Mouse (Mus musculus): ENCODE data around the gene Mrpl47. TPM values are rescaled to one million over a fixed set of nuclear protein-coding genes. Genes with fewer than 3 reads are reported as not detected.

Mrpl47 gene
- 30.5 and 41.2 TPM in 2 replicates for polyA plus RNA-seq (2014; fragmentation: Nextera tagmentation; extraction: Ambion mirVana)

- Histone ChIP-seq H3K27ac (ENCODE audit: low read depth, low read length) (peak within 1 kb of the TSS; percentile 80), H3K4me2 (peak within 1 kb of the TSS; percentile 85), H3K4me1 (ENCODE audit: control insufficient read depth, insufficient read depth, low read length) (peaks cover 9% of the 10 kb centered on the region), H3K9ac (ENCODE audit: low read depth, low read length) (peak within 1 kb of the TSS; percentile 93), H3K27me3 (ENCODE audit: control insufficient read depth, insufficient read depth, low read length) (no peaks in the 10 kb centered on the region), H3K9me3 (replicated peaks; ENCODE audit: control insufficient read depth, low read length) (no peaks in the 10 kb centered on the region), H3K36me3 (ENCODE audit: control insufficient read depth, insufficient read depth, low read length) (no peaks in the 10 kb centered on the region; the same call in 1 of the 2 replicates), H3K4me3 (ENCODE audit: low read depth, low read length) (peak within 1 kb of the TSS; percentile 97)
- under 1% methylated on average over 31 of the region's 31 CpGs for WGBS (ENCODE audit: insufficient replicate concordance)
- ATAC-seq (replicated peaks; ENCODE audit: insufficient number of reproducible peaks, low FRiP score, low TSS enrichment), result peak; percentile 56
These were observed at the start of gene Mrpl47 for GRCm38 (mm10) chr3:32737172-32737655. TSS of gene Mrpl47 (minus strand) at chr3:32737605.

- WGBS (ENCODE audit: insufficient replicate concordance), result 77% methylated on average over 2 of the region's 2 CpGs
- H3K4me3 ChIP-seq (ENCODE audit: low read depth, low read length), result no peak overlapping the region
- no peaks in the 10 kb centered on the region for H3K27me3 ChIP-seq (ENCODE audit: control insufficient read depth, insufficient read depth, low read length)
- no peaks in the 10 kb centered on the region for H3K9me3 ChIP-seq (replicated peaks; ENCODE audit: control insufficient read depth, low read length)
- no peak overlapping the region for H3K4me2 ChIP-seq
- no peak overlapping the region for H3K27ac ChIP-seq (ENCODE audit: low read depth, low read length)
- H3K4me1 ChIP-seq (ENCODE audit: control insufficient read depth, insufficient read depth, low read length), result no peaks in the 10 kb centered on the region
- no peak overlapping the region for H3K9ac ChIP-seq (ENCODE audit: low read depth, low read length)
- no peak for ATAC-seq (replicated peaks; ENCODE audit: insufficient number of reproducible peaks, low FRiP score, low TSS enrichment)
- no peaks in the 10 kb centered on the region for H3K36me3 ChIP-seq (ENCODE audit: control insufficient read depth, insufficient read depth, low read length)
These were observed 33.4 kb upstream of the Mrpl47 start for GRCm38 (mm10) chr3:32770781-32771180.

GRCm38 (mm10) chr3:32763902-32764301 is 26.5 kb upstream of the Mrpl47 start:
- no peaks in the 10 kb centered on the region for H3K36me3 ChIP-seq (ENCODE audit: control insufficient read depth, insufficient read depth, low read length)
- H3K4me3 ChIP-seq (ENCODE audit: low read depth, low read length), result no peak overlapping the region
- no peak overlapping the region for H3K9ac ChIP-seq (ENCODE audit: low read depth, low read length)
- no peak overlapping the region for H3K27ac ChIP-seq (ENCODE audit: low read depth, low read length)
- ATAC-seq (replicated peaks; ENCODE audit: insufficient number of reproducible peaks, low FRiP score, low TSS enrichment), result no peak
- 39% methylated on average over 7 of the region's 7 CpGs for WGBS (ENCODE audit: insufficient replicate concordance)
- no peaks in the 10 kb centered on the region for H3K4me1 ChIP-seq (ENCODE audit: control insufficient read depth, insufficient read depth, low read length)
- H3K4me2 ChIP-seq, result no peak overlapping the region
- no peaks in the 10 kb centered on the region for H3K27me3 ChIP-seq (ENCODE audit: control insufficient read depth, insufficient read depth, low read length)
- H3K9me3 ChIP-seq (replicated peaks; ENCODE audit: control insufficient read depth, low read length), result no peaks in the 10 kb centered on the region

GRCm38 (mm10) chr3:32762962-32763361 is 25.6 kb upstream of the Mrpl47 start:
- no peak for ATAC-seq (replicated peaks; ENCODE audit: insufficient number of reproducible peaks, low FRiP score, low TSS enrichment)
- Histone ChIP-seq H3K27me3 (ENCODE audit: control insufficient read depth, insufficient read depth, low read length) (no peaks in the 10 kb centered on the region), H3K9me3 (replicated peaks; ENCODE audit: control insufficient read depth, low read length) (no peaks in the 10 kb centered on the region), H3K36me3 (ENCODE audit: control insufficient read depth, insufficient read depth, low read length) (no peaks in the 10 kb centered on the region), H3K4me1 (ENCODE audit: control insufficient read depth, insufficient read depth, low read length) (no peaks in the 10 kb centered on the region), H3K4me2 (no peak overlapping the region), H3K9ac (ENCODE audit: low read depth, low read length) (no peak overlapping the region), H3K4me3 (ENCODE audit: low read depth, low read length) (no peak overlapping the region), H3K27ac (ENCODE audit: low read depth, low read length) (no peak overlapping the region)
- WGBS (ENCODE audit: insufficient replicate concordance), result 66% methylated on average over 8 of the region's 8 CpGs

GRCm38 (mm10) chr3:32759212-32759611 is 21.8 kb upstream of the Mrpl47 start:
- no peaks in the 10 kb centered on the region for H3K9me3 ChIP-seq (replicated peaks; ENCODE audit: control insufficient read depth, low read length)
- no peaks in the 10 kb centered on the region for H3K4me1 ChIP-seq (ENCODE audit: control insufficient read depth, insufficient read depth, low read length)
- H3K4me3 ChIP-seq (ENCODE audit: low read depth, low read length), result no peak overlapping the region
- WGBS (ENCODE audit: insufficient replicate concordance), result 71% methylated on average over 5 of the region's 5 CpGs
- ATAC-seq (replicated peaks; ENCODE audit: insufficient number of reproducible peaks, low FRiP score, low TSS enrichment), result no peak
- no peaks in the 10 kb centered on the region for H3K27me3 ChIP-seq (ENCODE audit: control insufficient read depth, insufficient read depth, low read length)
- no peak overlapping the region for H3K4me2 ChIP-seq
- H3K9ac ChIP-seq (ENCODE audit: low read depth, low read length), result no peak overlapping the region
- no peak overlapping the region for H3K27ac ChIP-seq (ENCODE audit: low read depth, low read length)
- H3K36me3 ChIP-seq (ENCODE audit: control insufficient read depth, insufficient read depth, low read length), result no peaks in the 10 kb centered on the region

- H3K4me1 ChIP-seq (ENCODE audit: control insufficient read depth, insufficient read depth, low read length), result no peaks in the 10 kb centered on the region
- H3K36me3 ChIP-seq (ENCODE audit: control insufficient read depth, insufficient read depth, low read length), result peaks cover 18% of the 10 kb centered on the region
- 82% methylated on average over 3 of the region's 3 CpGs for WGBS (ENCODE audit: insufficient replicate concordance)
- no peak overlapping the region for H3K27ac ChIP-seq (ENCODE audit: low read depth, low read length)
- no peak overlapping the region for H3K9ac ChIP-seq (ENCODE audit: low read depth, low read length)
- H3K27me3 ChIP-seq (ENCODE audit: control insufficient read depth, insufficient read depth, low read length), result no peaks in the 10 kb centered on the region
- H3K9me3 ChIP-seq (replicated peaks; ENCODE audit: control insufficient read depth, low read length), result no peaks in the 10 kb centered on the region
- no peak overlapping the region for H3K4me2 ChIP-seq
- no peak for ATAC-seq (replicated peaks; ENCODE audit: insufficient number of reproducible peaks, low FRiP score, low TSS enrichment)
- H3K4me3 ChIP-seq (ENCODE audit: low read depth, low read length), result no peak overlapping the region
These were observed 17.0 kb upstream of the Mrpl47 start for GRCm38 (mm10) chr3:32754384-32754915.

- no peak overlapping the region for H3K4me2 ChIP-seq
- WGBS (ENCODE audit: insufficient replicate concordance), result 90% methylated on average over 4 of the region's 4 CpGs
These were observed 12.6 kb upstream of the Mrpl47 start for GRCm38 (mm10) chr3:32749820-32750579.

GRCm38 (mm10) chr3:32748384-32748783 is 11.0 kb upstream of the Mrpl47 start:
- ATAC-seq (replicated peaks; ENCODE audit: insufficient number of reproducible peaks, low FRiP score, low TSS enrichment), result no peak
- Histone ChIP-seq H3K4me1 (ENCODE audit: control insufficient read depth, insufficient read depth, low read length) (no peaks in the 10 kb centered on the region), H3K9me3 (replicated peaks; ENCODE audit: control insufficient read depth, low read length) (0 out of 2 replicates have a peak, but pooled peaks cover 2% of the 10 kb centered on the region), H3K9ac (ENCODE audit: low read depth, low read length) (no peak overlapping the region), H3K36me3 (ENCODE audit: control insufficient read depth, insufficient read depth, low read length) (peaks cover 46% of the 10 kb centered on the region), H3K27ac (ENCODE audit: low read depth, low read length) (no peak overlapping the region), H3K4me2 (no peak overlapping the region), H3K27me3 (ENCODE audit: control insufficient read depth, insufficient read depth, low read length) (no peaks in the 10 kb centered on the region), H3K4me3 (ENCODE audit: low read depth, low read length) (no peak overlapping the region)
- WGBS (ENCODE audit: insufficient replicate concordance), result 88% methylated on average over 9 of the region's 9 CpGs

More at GRCm38 (mm10) chr3:32749820-32750579, 12.6 kb upstream of the Mrpl47 start:
- no peak overlapping the region for H3K27ac ChIP-seq (ENCODE audit: low read depth, low read length)
- no peak for ATAC-seq (replicated peaks; ENCODE audit: insufficient number of reproducible peaks, low FRiP score, low TSS enrichment)
- H3K9me3 ChIP-seq (replicated peaks; ENCODE audit: control insufficient read depth, low read length), result 0 out of 2 replicates have a peak, but pooled peaks cover 2% of the 10 kb centered on the region
- no peaks in the 10 kb centered on the region for H3K27me3 ChIP-seq (ENCODE audit: control insufficient read depth, insufficient read depth, low read length)
- no peak overlapping the region for H3K9ac ChIP-seq (ENCODE audit: low read depth, low read length)
- no peak overlapping the region for H3K4me3 ChIP-seq (ENCODE audit: low read depth, low read length)
- peaks cover 44% of the 10 kb centered on the region for H3K36me3 ChIP-seq (ENCODE audit: control insufficient read depth, insufficient read depth, low read length)
- no peaks in the 10 kb centered on the region for H3K4me1 ChIP-seq (ENCODE audit: control insufficient read depth, insufficient read depth, low read length)

Measured in heart, embryonic 11.5 days (tissue).